Comparison of ENCODE assay signal across 9 mouse cellular contexts in genomic region chr7:141277701-141278678, GRCm38 (mm10). TPM values are rescaled to one million over a fixed set of nuclear protein-coding genes. Genes with fewer than 3 reads are reported as not detected.
A peak's percentile ranks its signal among the peaks of the same experiment; 100 is the strongest.
DNase-seq lines count a peak whose midpoint lies in the region; ATAC-seq and TF ChIP-seq lines count a peak whose summit lies in the region.
"Had no signal": no experiment of that assay in that cellular context is flagged by ENCODE, and none has a peak within 500 bp of the region (broad histone marks: within the 10 kb centered on the region; RNA-seq: fewer than 3 reads in every experiment).

No protein-coding gene starts in this region.

- no peak for TF ChIP-seq CTCF in layer of hippocampus, adult 2 months (conservative IDR thresholded peaks at IDR 0.05)

- DNase-seq in heart, adult 11 months: peak; percentile 88
- DNase-seq in heart, postnatal 10 days: no peak
- DNase-seq in midbrain, embryonic 10.5 days (ENCODE audit: low spot score): no peak
- DNase-seq in liver, embryonic 13.5 days: no peak
- DNase-seq in layer of hippocampus, adult 2 months (ENCODE audit: low spot score in 2 of 2): no peak
- no peak for DNase-seq in T-cell, adult 2 months (ENCODE audit: low spot score)
- DNase-seq in cerebellum, postnatal 10 days: no peak

- peak overlapping the region; percentile 55 for H3K4me3 ChIP-seq in midbrain, embryonic 10.5 days
- H3K4me3 ChIP-seq in midbrain, embryonic 15.5 days: no peak overlapping the region
- H3K4me3 ChIP-seq in liver, embryonic 13.5 days (replicated peaks): no peak overlapping the region
- H3K4me3 ChIP-seq in layer of hippocampus, adult 2 months: no peak overlapping the region

- peaks cover 33% of the 10 kb centered on the region for H3K4me1 ChIP-seq in midbrain, embryonic 10.5 days
- no peaks in the 10 kb centered on the region for H3K4me1 ChIP-seq in midbrain, embryonic 15.5 days
- H3K4me1 ChIP-seq in liver, embryonic 13.5 days (replicated peaks): peaks cover 16% of the 10 kb centered on the region

- H3K27ac ChIP-seq in midbrain, embryonic 10.5 days (replicated peaks): peak overlapping the region; percentile 52; the same call in 1 of the 2 replicates
- no peak overlapping the region for H3K27ac ChIP-seq in midbrain, embryonic 15.5 days
- no peak overlapping the region for H3K27ac ChIP-seq in liver, embryonic 13.5 days
- H3K27ac ChIP-seq in layer of hippocampus, adult 2 months: no peak overlapping the region
- H3K27ac ChIP-seq: liver, embryonic 15.5 days had no signal

- no peak for ATAC-seq in midbrain, embryonic 15.5 days (replicated peaks)
- peak; percentile 2; the same call in 1 of the 2 replicates for ATAC-seq in liver, embryonic 13.5 days (ENCODE audit: low read depth)

- peaks cover 48% of the 10 kb centered on the region for H3K27me3 ChIP-seq in midbrain, embryonic 10.5 days (ENCODE audit: low read depth, poor library complexity, severe bottlenecking)
- H3K27me3 ChIP-seq in midbrain, embryonic 15.5 days (replicated peaks): no peaks in the 10 kb centered on the region
- peaks cover 30% of the 10 kb centered on the region for H3K27me3 ChIP-seq in liver, embryonic 13.5 days

- H3K36me3 ChIP-seq in midbrain, embryonic 10.5 days: no peaks in the 10 kb centered on the region
- no peaks in the 10 kb centered on the region for H3K36me3 ChIP-seq in midbrain, embryonic 15.5 days (replicated peaks)
- H3K36me3 ChIP-seq in liver, embryonic 13.5 days: no peaks in the 10 kb centered on the region
- H3K36me3 ChIP-seq: liver, embryonic 15.5 days had no signal

- no peaks in the 10 kb centered on the region for H3K9me3 ChIP-seq in midbrain, embryonic 10.5 days (replicated peaks)
- H3K9me3 ChIP-seq in midbrain, embryonic 15.5 days: no peaks in the 10 kb centered on the region
- no peaks in the 10 kb centered on the region for H3K9me3 ChIP-seq in liver, embryonic 13.5 days (replicated peaks)
- H3K9me3 ChIP-seq: liver, embryonic 15.5 days had no signal

- H3K4me2 ChIP-seq in midbrain, embryonic 15.5 days: no peak overlapping the region
- H3K4me2 ChIP-seq in liver, embryonic 13.5 days: peak overlapping the region; percentile 70; the same call in 1 of the 2 replicates

- H3K9ac ChIP-seq in midbrain, embryonic 15.5 days: no peak overlapping the region
- H3K9ac ChIP-seq in liver, embryonic 13.5 days: no peak overlapping the region
- H3K9ac ChIP-seq: liver, embryonic 15.5 days had no signal

- intact Hi-C loops in heart, postnatal 10 days (cut with DNase I): no loop called here

- WGBS in midbrain, embryonic 10.5 days: 78% methylated on average over 11 of the region's 11 CpGs
- WGBS in midbrain, embryonic 15.5 days: 87% methylated on average over 11 of the region's 11 CpGs
- 61% methylated on average over 11 of the region's 11 CpGs for WGBS in liver, embryonic 13.5 days (ENCODE audit: insufficient replicate concordance)

RNA-seq across cellular contexts. Expression of gene Sct, which starts 0.9 kb away (rescaled TPM):
- under 1 TPM in 1 of 2 experiments, not detected in 1; 0.48 TPM for total RNA-seq in heart, postnatal 10 days (2021)
- 0.79 and 2.4 TPM in 2 replicates for polyA plus RNA-seq in midbrain, embryonic 10.5 days (2016; fragmentation: Nextera tagmentation; extraction: Ambion mirVana)
- polyA plus RNA-seq in midbrain, embryonic 15.5 days (2015; fragmentation: Nextera tagmentation; extraction: Ambion mirVana): 1.6 and 1.8 TPM in 2 replicates
- 0.22 TPM in 1 of 2 replicates, not detected in the other for polyA plus RNA-seq in liver, embryonic 13.5 days (2015; fragmentation: Nextera tagmentation; extraction: Ambion mirVana)
- total RNA-seq in layer of hippocampus, adult 2 months (2021): not detected

RNA-seq across cellular contexts. Expression of gene Cdhr5, which starts 1.4 kb away (rescaled TPM):
- not detected for total RNA-seq in heart, postnatal 10 days (2021)
- not detected in 2 replicates for polyA plus RNA-seq in midbrain, embryonic 10.5 days (2016; fragmentation: Nextera tagmentation; extraction: Ambion mirVana)
- not detected in 2 replicates for polyA plus RNA-seq in midbrain, embryonic 15.5 days (2015; fragmentation: Nextera tagmentation; extraction: Ambion mirVana)
- polyA plus RNA-seq in liver, embryonic 13.5 days (2015; fragmentation: Nextera tagmentation; extraction: Ambion mirVana): 0.10 and 0.32 TPM in 2 replicates
- total RNA-seq in layer of hippocampus, adult 2 months (2021): not detected

RNA-seq across cellular contexts. Expression of gene Irf7, which starts 11.7 kb away (rescaled TPM):
- total RNA-seq in heart, postnatal 10 days (2021): 1 to 10 TPM; 1.7 TPM
- 0.58 and 1.4 TPM in 2 replicates for polyA plus RNA-seq in midbrain, embryonic 10.5 days (2016; fragmentation: Nextera tagmentation; extraction: Ambion mirVana)
- 2.1 and 4.2 TPM in 2 replicates for polyA plus RNA-seq in midbrain, embryonic 15.5 days (2015; fragmentation: Nextera tagmentation; extraction: Ambion mirVana)
- polyA plus RNA-seq in liver, embryonic 13.5 days (2015; fragmentation: Nextera tagmentation; extraction: Ambion mirVana): 6.3 and 6.4 TPM in 2 replicates
- 1 to 10 TPM in 1 of 2 experiments, under 1 TPM in 1; 0.56 to 1.3 TPM for total RNA-seq in layer of hippocampus, adult 2 months (2021)

RNA-seq across cellular contexts. Expression of gene Drd4, which starts 13.8 kb away (rescaled TPM):
- not detected for total RNA-seq in heart, postnatal 10 days (2021)
- polyA plus RNA-seq in midbrain, embryonic 10.5 days (2016; fragmentation: Nextera tagmentation; extraction: Ambion mirVana): 0.32 and 0.62 TPM in 2 replicates
- polyA plus RNA-seq in midbrain, embryonic 15.5 days (2015; fragmentation: Nextera tagmentation; extraction: Ambion mirVana): 0.74 and 0.96 TPM in 2 replicates
- polyA plus RNA-seq in liver, embryonic 13.5 days (2015; fragmentation: Nextera tagmentation; extraction: Ambion mirVana): 0.03 TPM in 1 of 2 replicates, not detected in the other
- under 1 TPM; 0.20 to 0.23 TPM for total RNA-seq in layer of hippocampus, adult 2 months (2021)
- polyA plus RNA-seq: liver, embryonic 15.5 days had no signal

RNA-seq across cellular contexts. Expression of gene Phrf1, which starts 49.4 kb away (rescaled TPM):
- total RNA-seq in heart, postnatal 10 days (2021): 10 to 100 TPM; 46.1 to 47.4 TPM
- 114 and 125 TPM in 2 replicates for polyA plus RNA-seq in midbrain, embryonic 10.5 days (2016; fragmentation: Nextera tagmentation; extraction: Ambion mirVana)
- 77.3 and 85.7 TPM in 2 replicates for polyA plus RNA-seq in midbrain, embryonic 15.5 days (2015; fragmentation: Nextera tagmentation; extraction: Ambion mirVana)
- 32.6 and 34.9 TPM in 2 replicates for polyA plus RNA-seq in liver, embryonic 13.5 days (2015; fragmentation: Nextera tagmentation; extraction: Ambion mirVana)
- total RNA-seq in layer of hippocampus, adult 2 months (2021): 10 to 100 TPM; 72.8 to 76.1 TPM
